Mouse (Mus musculus): ENCODE results near the gene Ccdc97.

Gene Ccdc97

GRCm38 (mm10) chr7:25666381-25666780 lies 52.5 kb downstream of the Ccdc97 start:
- no peak for DNase-seq (ENCODE audit: low spot score)

All from ovary, adult 18-20 months (tissue).